Mouse (Mus musculus) limb, embryonic 14.5 days (tissue): ENCODE data around the gene Rap1gds1. TPM values are rescaled to one million over a fixed set of nuclear protein-coding genes. Genes with fewer than 3 reads are reported as not detected.

Source experiments
- ATAC-seq: fragments of 200-750 bp; cut with Nextera tagmentation; 2 replicates; pipeline ENCODE4 v1.8.0; 2017; ENCODE audit warnings: low read depth, moderate number of reproducible peaks, moderate TSS enrichment; ENCODE audit not compliant: low FRiP score
- DNase-seq: peaks from one replicate; pipeline ENCODE4 v3.0.0-alpha.2; 2015; ENCODE audit warnings: low spot score
- H3K27ac ChIP-seq: fragments of 300-500 bp; sonication (generic); replicated peaks from 2 replicates; pipeline ENCODE4 v1.5.1; 2014; ENCODE audit warnings: low read depth, mild to moderate bottlenecking, low read length, moderate library complexity, mixed read lengths
- H3K27me3 ChIP-seq: fragments of 300-500 bp; sonication (generic); 2 replicates; pipeline ENCODE4 v1.6.1; 2014; ENCODE audit warnings: low read length, mixed read lengths; ENCODE audit not compliant: control insufficient read depth, insufficient read depth
- H3K36me3 ChIP-seq: fragments of 300-500 bp; sonication (generic); 2 replicates; pipeline ENCODE4 v1.6.1; 2014; ENCODE audit warnings: mild to moderate bottlenecking, low read length, moderate library complexity, mixed read lengths; ENCODE audit not compliant: control insufficient read depth, insufficient read depth
- H3K4me1 ChIP-seq: fragments of 300-500 bp; sonication (generic); 2 replicates; pipeline ENCODE4 v1.6.1; 2014; ENCODE audit warnings: antibody characterized with exemption, low read length, mixed read lengths; ENCODE audit not compliant: control insufficient read depth, insufficient read depth
- H3K4me2 ChIP-seq: fragments of 300-500 bp; sonication (generic); replicated peaks from 2 replicates; pipeline ENCODE4 v1.6.1; 2014; ENCODE audit warnings: low read depth, mild to moderate bottlenecking, low read length, moderate library complexity; ENCODE audit not compliant: severe bottlenecking
- H3K4me3 ChIP-seq: fragments of 300-500 bp; sonication (generic); replicated peaks from 2 replicates; pipeline ENCODE4 v1.5.1; 2014; ENCODE audit warnings: low read length
- H3K9ac ChIP-seq: fragments of 300-500 bp; sonication (generic); 2 replicates; pipeline ENCODE4 v1.6.1; 2014; ENCODE audit warnings: mild to moderate bottlenecking, low read depth, low read length, moderate library complexity; ENCODE audit not compliant: severe bottlenecking
- H3K9me3 ChIP-seq: fragments of 300-500 bp; sonication (generic); 2 replicates; pipeline ENCODE4 v1.6.1; 2016; ENCODE audit warnings: low read length; ENCODE audit not compliant: control insufficient read depth
- POLR2A ChIP-seq: fragments of 200-500 bp; IDR thresholded peaks from 2 replicates; pipeline ENCODE4 v1.8.0; 2012; ENCODE audit warnings: inconsistent platforms, mild to moderate bottlenecking, moderate library complexity, borderline replicate concordance; ENCODE audit not compliant: insufficient read depth, insufficient read length; ENCODE audit errors: extremely low read depth
- WGBS: fragments of 180-500 bp; shearing (Covaris S2); extraction: QIAGEN DNeasy Blood & Tissue Kit; methylation state at CpG from one replicate; pipeline ENCODE4 v1.1.7; 2014; 5-methylcytosine and 5-hydroxymethylcytosine counted together
- polyA plus RNA-seq, 2 experiments: library from polyadenylated mRNA; depleted of rRNA in 1 of 2; stranded (reverse) in 1 of 2; unstranded in 1 of 2; fragments of >200 nt; fragmentation: Nextera tagmentation in 1 of 2; extraction: Ambion mirVana in 1 of 2; gene quantifications; 2 replicates each; pipeline versions ENCODE4 v1.2.1 to v1.2.3; 2012 to 2014

The Rap1gds1 gene
- 31.7 and 32.2 TPM in 2 replicates for polyA plus RNA-seq (2012; rRNA removed)
- 48.7 and 50.9 TPM in 2 replicates for polyA plus RNA-seq (2014; fragmentation: Nextera tagmentation; extraction: Ambion mirVana)

GRCm38 (mm10) chr3:139074484-139075211 is at the start of gene Rap1gds1:
Gene Rap1gds1, minus strand, starts transcription at chr3:139075201.
- H3K9me3 ChIP-seq: 0 out of 2 replicates have a peak, but pooled peaks cover 4% of the 10 kb centered on the region
- WGBS: 0% methylated on average over 34 of the region's 97 CpGs
- ATAC-seq: peak; percentile 38
- H3K27ac ChIP-seq: peak within 1 kb of the TSS; percentile 96
- H3K27me3 ChIP-seq: no peaks in the 10 kb centered on the region
- H3K4me3 ChIP-seq: peak within 1 kb of the TSS; percentile 87
- H3K9ac ChIP-seq: peak within 1 kb of the TSS; percentile 92
- 0 out of 2 replicates have a peak, but pooled peaks have one; percentile 42 for TF ChIP-seq POLR2A
- peaks cover 12% of the 10 kb centered on the region; the same call in 1 of the 2 replicates for H3K4me1 ChIP-seq
- peak within 1 kb of the TSS; percentile 92 for H3K4me2 ChIP-seq
- no peaks in the 10 kb centered on the region for H3K36me3 ChIP-seq
- DNase-seq: peak; percentile 20

GRCm38 (mm10) chr3:139118446-139118845 is 43.4 kb upstream of the Rap1gds1 start:
- TF ChIP-seq POLR2A: no peak
- Histone ChIP-seq H3K4me1 (no peaks in the 10 kb centered on the region), H3K9ac (no peak overlapping the region), H3K27ac (no peak overlapping the region), H3K4me3 (no peak overlapping the region), H3K27me3 (no peaks in the 10 kb centered on the region), H3K36me3 (no peaks in the 10 kb centered on the region), H3K9me3 (no peaks in the 10 kb centered on the region), H3K4me2 (no peak overlapping the region)
- ATAC-seq (no peak), DNase-seq (no peak)

- ATAC-seq: no peak
Measured at GRCm38 (mm10) chr3:139116733-139117337, 41.8 kb upstream of the Rap1gds1 start.

GRCm38 (mm10) chr3:139112335-139112973 is 37.5 kb upstream of the Rap1gds1 start:
- H3K4me3 ChIP-seq: no peak overlapping the region
- no peaks in the 10 kb centered on the region for H3K27me3 ChIP-seq
- H3K9ac ChIP-seq: no peak overlapping the region
- 55% methylated on average over 3 of the region's 3 CpGs for WGBS
- ATAC-seq (no peak), DNase-seq (no peak)
- H3K36me3 ChIP-seq: no peaks in the 10 kb centered on the region
- no peaks in the 10 kb centered on the region for H3K4me1 ChIP-seq
- H3K4me2 ChIP-seq: no peak overlapping the region
- no peak overlapping the region for H3K27ac ChIP-seq
- H3K9me3 ChIP-seq: no peaks in the 10 kb centered on the region
- TF ChIP-seq POLR2A: no peak

More at GRCm38 (mm10) chr3:139116733-139117337, 41.8 kb upstream of the Rap1gds1 start:
- Histone ChIP-seq H3K4me3 (no peak overlapping the region), H3K9ac (no peak overlapping the region), H3K27ac (no peak overlapping the region), H3K4me2 (no peak overlapping the region), H3K36me3 (no peaks in the 10 kb centered on the region), H3K27me3 (no peaks in the 10 kb centered on the region), H3K4me1 (no peaks in the 10 kb centered on the region), H3K9me3 (no peaks in the 10 kb centered on the region)
- no peak for DNase-seq
- WGBS: 75% methylated on average over 9 of the region's 9 CpGs
- TF ChIP-seq POLR2A: no peak

- Histone ChIP-seq H3K4me1 (no peaks in the 10 kb centered on the region), H3K4me2 (no peak overlapping the region), H3K27ac (no peak overlapping the region), H3K9ac (no peak overlapping the region), H3K4me3 (no peak overlapping the region), H3K9me3 (no peaks in the 10 kb centered on the region), H3K27me3 (no peaks in the 10 kb centered on the region), H3K36me3 (no peaks in the 10 kb centered on the region)
- WGBS: 76% methylated on average over 2 of the region's 2 CpGs
- TF ChIP-seq POLR2A: no peak
- no peak for ATAC-seq
- no peak for DNase-seq
Measured at GRCm38 (mm10) chr3:139111877-139112276, 36.9 kb upstream of the Rap1gds1 start.
